Mouse (Mus musculus) T-cell, adult 2 months (primary cell): ENCODE results near the gene Gm10439.
"Not testable (repeated sequence)": the region's sequence is repeated elsewhere in the genome, so short reads cannot be mapped to it uniquely, and the experiment has no call there.

ENCODE experiments used
- DNase-seq: peaks from one replicate; pipeline ENCODE4 v3.0.0; 2022; ENCODE audit warnings: low spot score

Gm10439 gene

GRCm38 (mm10) chrX:149594270-149594669 lies at the start of gene Gm10439:
Gene Gm10439, plus strand, starts transcription at chrX:149594570.
- not testable (repeated sequence) for DNase-seq
